Mouse (Mus musculus): ENCODE results near the gene Polr1e. TPM values are rescaled to one million over a fixed set of nuclear protein-coding genes. Genes with fewer than 3 reads are reported as not detected.
A peak's percentile ranks its signal among the peaks of the same experiment; 100 is the strongest.
"Not testable (repeated sequence)": the region's sequence is repeated elsewhere in the genome, so short reads cannot be mapped to it uniquely, and the experiment has no call there.

Gene Polr1e
- polyA plus RNA-seq, 1 experiment from 2014 or later, result 55.6 TPM

GRCm38 (mm10) chr4:45081041-45081440 lies 62.7 kb downstream of the Polr1e start:
- H3K36me3 ChIP-seq, result peaks cover 11% of the 10 kb centered on the region
- not testable (repeated sequence) for H3K4me3 ChIP-seq; H3K27ac ChIP-seq; H3K27me3 ChIP-seq (ENCODE audit: insufficient read depth, poor library complexity, severe bottlenecking); DNase-seq (ENCODE audit: low spot score); H3K9me3 ChIP-seq
- WGBS, result 86% methylated on average over 4 of the region's 4 CpGs
- peaks cover 26% of the 10 kb centered on the region for H3K4me1 ChIP-seq (replicated peaks)

GRCm38 (mm10) chr4:45082951-45083350 lies 64.6 kb downstream of the Polr1e start:
- peaks cover 26% of the 10 kb centered on the region for H3K4me1 ChIP-seq (replicated peaks)
- DNase-seq (ENCODE audit: low spot score), result no peak
- 77% methylated on average over 9 of the region's 9 CpGs for WGBS
- peak overlapping the region; percentile 75 for H3K4me3 ChIP-seq
- H3K27me3 ChIP-seq (ENCODE audit: insufficient read depth, poor library complexity, severe bottlenecking), result no peaks in the 10 kb centered on the region
- peaks cover 8% of the 10 kb centered on the region for H3K36me3 ChIP-seq
- H3K9me3 ChIP-seq, result no peaks in the 10 kb centered on the region
- 0 out of 2 replicates have a peak overlapping the region, but pooled peaks have one; percentile 6 for H3K27ac ChIP-seq

GRCm38 (mm10) chr4:45083487-45083886 lies 65.1 kb downstream of the Polr1e start:
- Histone ChIP-seq H3K9me3 (no peaks in the 10 kb centered on the region), H3K4me3 (peak overlapping the region; percentile 75), H3K4me1 (replicated peaks) (peaks cover 26% of the 10 kb centered on the region), H3K36me3 (peaks cover 7% of the 10 kb centered on the region), H3K27ac (0 out of 2 replicates have a peak overlapping the region, but pooled peaks have one; percentile 45), H3K27me3 (ENCODE audit: insufficient read depth, poor library complexity, severe bottlenecking) (no peaks in the 10 kb centered on the region)
- DNase-seq (ENCODE audit: low spot score), result peak; percentile 20
- 3% methylated on average over 8 of the region's 8 CpGs for WGBS

- peaks cover 26% of the 10 kb centered on the region for H3K4me1 ChIP-seq (replicated peaks)
- peak within 1 kb of the TSS; percentile 75 for H3K4me3 ChIP-seq
- peak within 1 kb of the TSS; percentile 92 for H3K27ac ChIP-seq
- H3K36me3 ChIP-seq, result 0 out of 2 replicates have a peak, but pooled peaks cover 3% of the 10 kb centered on the region
- under 1% methylated on average over 77 of the region's 77 CpGs for WGBS
- H3K9me3 ChIP-seq, result no peaks in the 10 kb centered on the region
- H3K27me3 ChIP-seq (ENCODE audit: insufficient read depth, poor library complexity, severe bottlenecking), result no peaks in the 10 kb centered on the region
- DNase-seq (ENCODE audit: low spot score), result peak; percentile 93
Observed at GRCm38 (mm10) chr4:45084021-45084894, 65.9 kb downstream of the Polr1e start, which contains the start of gene Fbxo10. Gene Fbxo10, minus strand, starts transcription at chr4:45084604.

- DNase-seq (ENCODE audit: low spot score), result no peak
- no peaks in the 10 kb centered on the region for H3K9me3 ChIP-seq
- no peaks in the 10 kb centered on the region for H3K27me3 ChIP-seq (ENCODE audit: insufficient read depth, poor library complexity, severe bottlenecking)
- peak overlapping the region; percentile 75 for H3K4me3 ChIP-seq
- H3K27ac ChIP-seq, result peak overlapping the region; percentile 92
- WGBS, result 51% methylated on average over 8 of the region's 8 CpGs
- peaks cover 26% of the 10 kb centered on the region for H3K4me1 ChIP-seq (replicated peaks)
- H3K36me3 ChIP-seq, result 0 out of 2 replicates have a peak, but pooled peaks cover under 1% of the 10 kb centered on the region
Observed at GRCm38 (mm10) chr4:45084895-45085290, 66.5 kb downstream of the Polr1e start.

Other genes starting within 250 kb of the Polr1e start
- gene Grhpr, start 37.2 kb upstream of the Polr1e start, polyA plus RNA-seq (2016; fragmentation: Nextera tagmentation; extraction: Ambion mirVana), result 65.4 and 66.5 TPM in 2 replicates
- gene Zbtb5, start 6.2 kb upstream of the Polr1e start, polyA plus RNA-seq (2016; fragmentation: Nextera tagmentation; extraction: Ambion mirVana), result 34.4 and 35.8 TPM in 2 replicates
- 14.4 and 16.5 TPM in 2 replicates for gene Fbxo10, start 66.0 kb downstream of the Polr1e start, polyA plus RNA-seq (2016; fragmentation: Nextera tagmentation; extraction: Ambion mirVana)
- gene Tomm5, start 89.5 kb downstream of the Polr1e start, polyA plus RNA-seq (2016; fragmentation: Nextera tagmentation; extraction: Ambion mirVana), result 204 and 213 TPM in 2 replicates
- 1.5 and 1.8 TPM in 2 replicates for gene Frmpd1, start 166.3 kb downstream of the Polr1e start, polyA plus RNA-seq (2016; fragmentation: Nextera tagmentation; extraction: Ambion mirVana)